Mouse (Mus musculus) testis, adult 2 months (tissue): ENCODE results near the gene Chn2.

Experiments
- CTCF ChIP-seq: fragments of 200-500 bp; IDR thresholded peaks from 2 replicates; pipeline ENCODE4 v1.5.1; 2012; ENCODE audit warnings: low read depth, mild to moderate bottlenecking, inconsistent platforms, low read length, moderate library complexity; ENCODE audit not compliant: control insufficient read depth, insufficient read depth, insufficient replicate concordance
- POLR2A ChIP-seq: fragments of 200-500 bp; IDR thresholded peaks from 2 replicates; pipeline ENCODE4 v1.6.1; 2012; ENCODE audit warnings: low read depth, mild to moderate bottlenecking, inconsistent platforms, low read length, moderate library complexity; ENCODE audit not compliant: control insufficient read depth

DNA sequence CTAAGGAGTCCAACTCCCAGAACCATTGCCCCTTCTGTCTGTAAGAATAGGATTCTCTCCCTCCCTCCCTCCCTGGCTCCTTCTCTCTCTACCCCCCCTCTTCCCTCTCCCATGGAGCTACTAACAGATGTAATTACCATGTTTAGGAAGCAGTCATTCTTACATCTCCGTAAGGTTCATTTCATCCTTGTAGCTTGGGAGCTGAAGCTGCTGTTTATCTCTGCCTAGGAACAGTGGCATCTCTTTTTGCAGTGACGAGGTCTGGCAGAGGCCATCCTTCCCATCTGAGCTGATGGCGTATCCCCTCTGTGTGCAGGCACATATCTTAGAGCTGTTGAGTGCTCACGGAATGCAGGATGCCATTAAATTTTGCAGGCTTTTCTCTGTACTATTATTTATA, 35.1 kb downstream of the Chn2 start:
- TF ChIP-seq CTCF (no peak), POLR2A (no peak)
